Mouse (Mus musculus) cerebral cortex, adult 2 months (tissue): ENCODE results near the gene 1520401A03Rik.

ENCODE experiments used
- WGBS: fragments of 180-500 bp; shearing (Covaris S2); methylation state at CpG from one replicate; pipeline ENCODE4 v1.1.7; 2018; 5-methylcytosine and 5-hydroxymethylcytosine counted together

1520401A03Rik gene

GRCm38 (mm10) chr17:23671519-23671918 is 51.1 kb downstream of the 1520401A03Rik start:
- 92% methylated on average over 3 of the region's 3 CpGs for WGBS

GRCm38 (mm10) chr17:23670516-23671074 is 52.0 kb downstream of the 1520401A03Rik start:
- WGBS = 87% methylated on average over 7 of the region's 7 CpGs

- 89% methylated on average over 14 of the region's 14 CpGs for WGBS
Observed at GRCm38 (mm10) chr17:23665511-23665910, 57.1 kb downstream of the 1520401A03Rik start.

GRCm38 (mm10) chr17:23664556-23665021 is 58.0 kb downstream of the 1520401A03Rik start:
- WGBS = 26% methylated on average over 5 of the region's 5 CpGs

GRCm38 (mm10) chr17:23661526-23661925 is 61.1 kb downstream of the 1520401A03Rik start:
- 3% methylated on average over 9 of the region's 9 CpGs for WGBS

- WGBS = 4% methylated on average over 14 of the region's 14 CpGs
Observed at GRCm38 (mm10) chr17:23660876-23661200, 61.7 kb downstream of the 1520401A03Rik start.

- WGBS = 4% methylated on average over 27 of the region's 27 CpGs
Observed at GRCm38 (mm10) chr17:23660117-23660875, 62.3 kb downstream of the 1520401A03Rik start, which contains the start of gene Bicdl2. Gene Bicdl2 (plus strand): TSS chr17:23660506.

- 89% methylated on average over 3 of the region's 3 CpGs for WGBS
Observed at GRCm38 (mm10) chr17:23658450-23658849, 64.1 kb downstream of the 1520401A03Rik start.
